Mouse (Mus musculus): Measurements from ENCODE around the gene Tmem88. TPM values are rescaled to one million over a fixed set of nuclear protein-coding genes. Genes with fewer than 3 reads are reported as not detected.

Tmem88 gene
- polyA plus RNA-seq, 1 experiment from 2014 or later = 44.3 TPM

- ATAC-seq (replicated peaks; ENCODE audit: low FRiP score) = no peak
- no peaks in the 10 kb centered on the region for H3K36me3 ChIP-seq
- H3K27ac ChIP-seq = no peak overlapping the region
- WGBS = 85% methylated on average over 10 of the region's 10 CpGs
- no peak overlapping the region for H3K9ac ChIP-seq
- H3K4me3 ChIP-seq (replicated peaks) = no peak overlapping the region
- H3K4me2 ChIP-seq = no peak overlapping the region
- H3K27me3 ChIP-seq = peaks cover 31% of the 10 kb centered on the region
- peaks cover 37% of the 10 kb centered on the region for H3K4me1 ChIP-seq
- H3K9me3 ChIP-seq (replicated peaks) = no peaks in the 10 kb centered on the region
Measured at GRCm38 (mm10) chr11:69422842-69423241, 24.8 kb upstream of the Tmem88 start.

DNA sequence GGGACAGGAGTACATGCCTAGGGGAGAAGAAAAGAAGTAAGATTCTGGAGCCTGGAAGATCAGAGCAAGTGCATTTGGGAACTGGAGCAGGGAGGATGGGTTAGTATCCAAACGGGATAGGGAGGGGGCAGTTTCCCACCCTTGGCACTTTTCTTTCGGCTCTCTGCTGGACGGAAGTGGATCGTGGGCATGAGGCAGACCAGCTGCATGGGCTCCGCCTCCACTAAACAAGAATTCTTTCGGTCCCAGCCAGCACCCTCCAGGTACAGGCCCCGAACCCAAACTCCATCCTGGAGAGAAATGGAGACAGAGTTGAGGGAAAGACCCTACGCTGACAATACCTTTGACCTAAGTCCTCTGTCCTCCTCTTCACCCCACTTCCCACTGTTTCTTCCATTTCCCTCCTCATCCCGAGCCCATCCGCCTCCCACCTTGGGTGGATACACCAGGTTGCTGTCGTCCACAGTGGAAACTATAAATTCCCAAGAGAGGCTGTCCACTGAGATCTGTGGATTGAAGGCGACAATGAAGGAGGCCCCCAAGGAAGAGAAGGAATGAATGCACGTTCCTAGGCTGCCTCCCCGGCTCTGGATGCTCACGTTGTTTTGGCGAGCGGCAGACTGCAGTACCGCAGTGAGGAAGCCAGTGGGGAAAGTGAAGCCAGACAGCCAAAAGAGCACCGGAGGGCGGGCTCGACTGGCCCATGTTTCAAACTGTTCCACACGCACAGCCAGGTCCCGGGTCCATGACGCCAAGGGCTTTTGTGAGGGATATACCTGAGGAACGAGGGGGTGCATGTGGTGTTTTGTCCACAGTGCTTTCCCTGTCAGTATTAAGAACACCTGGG, 23.3 kb upstream of the Tmem88 start:
- no peak for ATAC-seq (replicated peaks; ENCODE audit: low FRiP score)
- peak overlapping the region; percentile 95 for H3K4me2 ChIP-seq
- WGBS = 11% methylated on average over 25 of the region's 25 CpGs

GRCm38 (mm10) chr11:69420554-69421000, 22.5 kb upstream of the Tmem88 start:
- Histone ChIP-seq H3K27me3 (peaks cover 31% of the 10 kb centered on the region), H3K27ac (no peak overlapping the region), H3K4me2 (peak overlapping the region; percentile 95), H3K9ac (peak overlapping the region; percentile 26; the same call in 1 of the 2 replicates), H3K36me3 (no peaks in the 10 kb centered on the region), H3K4me3 (replicated peaks) (peak overlapping the region; percentile 77), H3K9me3 (replicated peaks) (no peaks in the 10 kb centered on the region), H3K4me1 (peaks cover 51% of the 10 kb centered on the region)
- WGBS = 10% methylated on average over 10 of the region's 10 CpGs
- no peak for ATAC-seq (replicated peaks; ENCODE audit: low FRiP score)

More for the DNA sequence above, 23.3 kb upstream of the Tmem88 start:
- Histone ChIP-seq H3K27me3 (peaks cover 31% of the 10 kb centered on the region), H3K4me1 (peaks cover 51% of the 10 kb centered on the region), H3K9me3 (replicated peaks) (no peaks in the 10 kb centered on the region), H3K27ac (no peak overlapping the region), H3K4me3 (replicated peaks) (peak overlapping the region; percentile 77), H3K9ac (no peak overlapping the region; the same call in 1 of the 2 replicates), H3K36me3 (no peaks in the 10 kb centered on the region)

GRCm38 (mm10) chr11:69419813-69420553, 21.9 kb upstream of the Tmem88 start:
- Histone ChIP-seq H3K36me3 (no peaks in the 10 kb centered on the region), H3K27me3 (peaks cover 31% of the 10 kb centered on the region), H3K9me3 (replicated peaks) (no peaks in the 10 kb centered on the region), H3K4me1 (peaks cover 54% of the 10 kb centered on the region), H3K27ac (peak overlapping the region; percentile 97), H3K9ac (peak overlapping the region; percentile 45), H3K4me3 (replicated peaks) (peak overlapping the region; percentile 77), H3K4me2 (peak overlapping the region; percentile 95)
- under 1% methylated on average over 31 of the region's 31 CpGs for WGBS
- no peak for ATAC-seq (replicated peaks; ENCODE audit: low FRiP score)

DNA sequence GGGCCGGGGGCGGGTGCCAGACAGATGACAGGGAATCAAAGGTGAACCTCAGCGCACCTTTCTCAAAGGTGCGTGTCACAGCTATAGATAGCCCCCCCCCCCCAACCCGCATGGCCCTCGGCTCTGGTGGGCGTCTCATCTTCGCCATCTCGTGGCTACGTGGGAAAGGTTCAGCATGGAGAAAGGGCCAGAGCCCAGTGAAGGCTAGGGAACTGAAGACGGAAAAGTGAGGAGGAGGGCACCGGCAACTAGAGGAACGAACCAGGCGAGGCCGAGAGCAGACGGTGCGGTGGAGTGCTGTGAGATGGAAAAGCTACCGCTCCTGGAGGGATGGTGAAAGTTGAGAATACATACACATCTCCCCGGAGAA, 21.4 kb upstream of the Tmem88 start:
- no peak for ATAC-seq (replicated peaks; ENCODE audit: low FRiP score)
- peak overlapping the region; percentile 77 for H3K4me3 ChIP-seq (replicated peaks)
- peaks cover 60% of the 10 kb centered on the region for H3K4me1 ChIP-seq
- H3K27ac ChIP-seq = peak overlapping the region; percentile 97
- H3K36me3 ChIP-seq = no peaks in the 10 kb centered on the region
- H3K9ac ChIP-seq = peak overlapping the region; percentile 45
- H3K4me2 ChIP-seq = peak overlapping the region; percentile 95
- peaks cover 31% of the 10 kb centered on the region for H3K27me3 ChIP-seq
- WGBS = under 1% methylated on average over 19 of the region's 19 CpGs
- no peaks in the 10 kb centered on the region for H3K9me3 ChIP-seq (replicated peaks)

GRCm38 (mm10) chr11:69418481-69419442, 20.7 kb upstream of the Tmem88 start:
- H3K4me2 ChIP-seq = peak overlapping the region; percentile 95
- WGBS = under 1% methylated on average over 44 of the region's 45 CpGs
- peak overlapping the region; percentile 61 for H3K9ac ChIP-seq
- no peaks in the 10 kb centered on the region for H3K9me3 ChIP-seq (replicated peaks)
- peak overlapping the region; percentile 97 for H3K27ac ChIP-seq
- H3K4me3 ChIP-seq (replicated peaks) = peak overlapping the region; percentile 77
- peaks cover 66% of the 10 kb centered on the region for H3K4me1 ChIP-seq
- peak; percentile 88 for ATAC-seq (replicated peaks; ENCODE audit: low FRiP score)
- H3K36me3 ChIP-seq = no peaks in the 10 kb centered on the region
- peaks cover 31% of the 10 kb centered on the region for H3K27me3 ChIP-seq

DNA sequence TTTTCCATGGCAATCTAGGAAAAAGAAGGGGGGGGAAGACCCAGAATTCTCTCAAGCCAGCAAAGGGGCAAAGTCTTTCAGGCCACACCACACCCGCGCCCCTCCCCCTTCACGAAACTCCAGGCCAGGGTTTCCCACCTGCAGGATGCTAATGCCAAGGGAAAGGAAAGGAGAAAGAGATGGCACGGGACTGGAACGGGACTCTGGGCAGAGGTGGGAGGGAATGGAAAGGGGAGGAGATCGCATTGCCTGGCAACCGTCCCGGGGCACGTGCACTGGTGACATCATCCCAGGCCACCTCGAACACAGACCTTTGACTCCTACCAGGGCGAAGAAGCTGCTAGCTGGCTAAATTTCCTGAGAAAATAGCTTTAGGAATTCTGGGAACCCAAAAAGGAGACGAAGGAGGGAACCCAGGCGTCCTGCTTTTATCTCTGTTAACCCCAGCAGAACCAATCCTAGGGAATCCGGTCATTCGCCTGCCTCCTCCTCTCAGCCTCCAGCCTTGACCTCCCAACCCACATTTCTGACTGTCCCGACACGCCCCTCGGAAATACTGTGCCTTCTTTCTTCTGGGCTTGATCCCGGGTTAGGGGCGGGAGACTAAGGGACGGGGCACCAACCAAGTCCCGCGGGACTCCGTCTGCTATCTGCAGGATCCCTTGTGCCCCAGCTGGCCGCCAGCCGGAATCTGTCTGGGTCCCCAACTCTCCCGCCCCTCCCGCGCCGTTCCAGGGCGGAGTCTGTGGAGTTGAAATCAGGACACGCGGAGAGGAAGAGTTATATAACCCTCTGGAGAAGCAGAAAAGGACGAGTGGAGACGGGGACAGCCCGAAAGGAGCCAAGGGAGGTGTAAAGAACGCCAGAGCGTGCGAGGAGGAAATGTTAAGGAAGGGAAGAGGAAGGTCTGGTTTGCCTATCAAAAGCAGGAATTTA, 19.7 kb upstream of the Tmem88 start:
- peak overlapping the region; percentile 95 for H3K4me2 ChIP-seq
- peaks cover 77% of the 10 kb centered on the region for H3K4me1 ChIP-seq
- under 1% methylated on average over 39 of the region's 39 CpGs for WGBS

DNA sequence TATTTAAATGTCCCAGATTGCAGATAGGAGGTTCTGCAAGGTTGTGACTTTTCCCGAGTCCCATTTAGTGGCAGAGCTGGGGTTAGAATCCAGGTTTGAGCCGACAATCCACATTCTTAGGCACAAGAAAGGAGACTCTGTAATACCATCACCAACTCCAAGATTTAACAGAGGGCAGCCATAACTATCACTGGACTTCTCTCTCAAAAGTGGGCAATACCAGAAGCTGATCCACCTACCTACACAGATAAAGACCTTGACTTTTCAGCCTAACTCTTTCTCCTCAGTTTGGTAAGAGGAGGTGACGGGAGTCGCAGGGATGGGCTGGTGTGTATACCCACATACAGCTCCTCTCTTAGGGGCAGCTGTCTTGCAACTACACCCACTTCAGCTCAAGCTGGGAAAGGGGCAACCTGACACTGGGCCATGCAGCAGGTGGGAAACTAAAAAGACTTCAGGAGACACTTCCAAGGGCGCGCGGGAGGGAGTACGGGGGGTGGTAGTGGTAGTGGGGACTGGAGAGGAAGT, 19.0 kb upstream of the Tmem88 start:
- WGBS = 7% methylated on average over 8 of the region's 8 CpGs
- no peak for ATAC-seq (replicated peaks; ENCODE audit: low FRiP score)
- H3K9ac ChIP-seq = peak overlapping the region; percentile 61
- peak overlapping the region; percentile 77 for H3K4me3 ChIP-seq (replicated peaks)
- peaks cover 84% of the 10 kb centered on the region for H3K4me1 ChIP-seq
- peak overlapping the region; percentile 97 for H3K27ac ChIP-seq
- H3K27me3 ChIP-seq = peaks cover 16% of the 10 kb centered on the region
- peak overlapping the region; percentile 95 for H3K4me2 ChIP-seq
- peaks cover 15% of the 10 kb centered on the region for H3K36me3 ChIP-seq
- H3K9me3 ChIP-seq (replicated peaks) = no peaks in the 10 kb centered on the region

More for the DNA sequence above, 19.7 kb upstream of the Tmem88 start:
- Histone ChIP-seq H3K9ac (peak overlapping the region; percentile 61), H3K27ac (peak overlapping the region; percentile 97), H3K9me3 (replicated peaks) (no peaks in the 10 kb centered on the region), H3K36me3 (peaks cover 8% of the 10 kb centered on the region), H3K4me3 (replicated peaks) (peak overlapping the region; percentile 77), H3K27me3 (peaks cover 24% of the 10 kb centered on the region)
- peak; percentile 47 for ATAC-seq (replicated peaks; ENCODE audit: low FRiP score)

DNA sequence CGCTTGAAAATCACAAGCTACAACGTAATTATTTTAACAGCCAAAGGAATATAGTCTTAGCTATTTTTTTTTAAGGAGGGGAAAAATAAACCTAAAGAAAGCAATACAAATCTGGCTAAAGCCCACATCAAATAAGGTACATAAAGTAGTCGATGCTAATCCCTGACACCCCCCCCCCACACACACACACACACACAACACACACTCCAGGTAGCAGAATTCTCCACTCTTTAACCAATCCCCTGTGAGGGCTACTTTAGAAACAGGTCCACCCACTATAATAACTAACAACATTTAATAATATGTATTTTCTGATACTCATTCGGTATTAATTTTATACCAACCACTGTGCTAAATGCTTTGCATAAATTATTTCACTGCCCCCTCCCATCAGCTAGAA, 18.5 kb upstream of the Tmem88 start:
- H3K9ac ChIP-seq = peak overlapping the region; percentile 61; the same call in 1 of the 2 replicates
- peak overlapping the region; percentile 95 for H3K4me2 ChIP-seq
- peaks cover 16% of the 10 kb centered on the region for H3K36me3 ChIP-seq
- peaks cover 87% of the 10 kb centered on the region for H3K4me1 ChIP-seq
- peak overlapping the region; percentile 77 for H3K4me3 ChIP-seq (replicated peaks)
- no peak for ATAC-seq (replicated peaks; ENCODE audit: low FRiP score)
- 1% methylated on average over 4 of the region's 4 CpGs for WGBS
- peak overlapping the region; percentile 97 for H3K27ac ChIP-seq
- peaks cover 11% of the 10 kb centered on the region for H3K27me3 ChIP-seq
- H3K9me3 ChIP-seq (replicated peaks) = no peaks in the 10 kb centered on the region

- no peak for ATAC-seq (replicated peaks; ENCODE audit: low FRiP score)
- Histone ChIP-seq H3K4me1 (peaks cover 80% of the 10 kb centered on the region), H3K9me3 (replicated peaks) (no peaks in the 10 kb centered on the region), H3K4me3 (replicated peaks) (peak overlapping the region; percentile 77), H3K27me3 (peaks cover 5% of the 10 kb centered on the region), H3K36me3 (peaks cover 16% of the 10 kb centered on the region), H3K9ac (peak overlapping the region; percentile 70), H3K27ac (peak overlapping the region; percentile 97), H3K4me2 (peak overlapping the region; percentile 95)
- WGBS = 0% methylated on average over 10 of the region's 25 CpGs
Measured at GRCm38 (mm10) chr11:69415668-69416451, 17.8 kb upstream of the Tmem88 start.

Measured in kidney, embryonic 15.5 days (tissue).